Mouse (Mus musculus) gastrocnemius, postnatal 14 days (tissue): ENCODE results near the gene 1700102P08Rik. TPM values are rescaled to one million over a fixed set of nuclear protein-coding genes. Genes with fewer than 3 reads are reported as not detected.

Source experiments
- DNase-seq: peaks from one replicate; pipeline ENCODE4 v3.0.0; 2021; ENCODE audit warnings: mixed read lengths
- intact Hi-C: fragments of 180-260 bp; cut with DNase I; formaldehyde crosslinking; loops from one replicate; pipeline ENCODE4 v1.15.1; 2025; ENCODE audit warnings: low total_unique reads
- total RNA-seq, 2 experiments: library from RNA; stranded (reverse); gene quantifications; 2 replicates each; pipeline ENCODE4 v1.2.3; 2021

1700102P08Rik gene
- total RNA-seq, 2 experiments from 2014 or later, result 0.31 to 0.42 TPM

- DNase-seq, result no peak
- intact Hi-C loops, result no loop called here
Measured at GRCm38 (mm10) chr9:108454429-108454828, 61.8 kb downstream of the 1700102P08Rik start.

DNA sequence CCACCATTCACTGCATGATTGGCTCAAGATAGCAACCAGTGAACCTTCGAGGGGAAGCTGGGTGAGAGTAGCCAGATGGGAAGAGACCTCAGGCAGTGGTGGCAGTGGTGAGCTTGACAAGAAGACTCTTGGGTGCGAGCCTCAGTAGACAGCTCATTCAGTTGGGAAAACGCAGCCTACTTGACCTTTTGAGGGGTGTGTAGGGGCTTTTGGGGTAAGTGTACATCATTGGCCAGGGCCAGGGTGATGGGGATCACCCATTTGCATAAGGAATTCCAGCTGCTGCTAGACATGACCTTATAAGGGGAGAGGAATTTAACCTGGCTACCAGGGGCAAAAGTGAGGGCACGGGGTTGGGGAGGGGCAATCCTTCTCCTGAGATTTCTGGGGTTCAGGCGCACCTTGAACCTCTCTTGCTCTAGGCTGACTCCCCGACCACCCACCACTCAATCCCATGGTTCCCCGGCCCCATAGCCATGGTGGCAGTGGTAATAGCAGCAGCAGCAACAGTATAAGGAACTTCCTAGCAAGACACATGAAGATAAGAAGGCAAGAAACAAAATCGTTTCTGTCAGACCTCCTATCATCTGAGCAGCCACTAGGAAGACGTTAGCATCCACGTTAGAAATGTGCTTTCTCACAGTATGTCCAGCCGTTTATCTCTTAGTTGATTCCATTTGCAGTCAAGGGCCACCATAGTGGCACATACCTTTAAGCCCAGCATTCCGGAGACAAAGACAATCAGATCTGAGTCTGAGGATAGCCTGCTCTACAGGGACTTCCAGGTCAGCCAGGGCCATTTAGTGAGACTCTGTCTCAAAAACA, 63.4 kb downstream of the 1700102P08Rik start:
- no peak for DNase-seq
- intact Hi-C loops, result no loop called here

GRCm38 (mm10) chr9:108456953-108457352, 64.3 kb downstream of the 1700102P08Rik start:
- DNase-seq, result no peak

DNA sequence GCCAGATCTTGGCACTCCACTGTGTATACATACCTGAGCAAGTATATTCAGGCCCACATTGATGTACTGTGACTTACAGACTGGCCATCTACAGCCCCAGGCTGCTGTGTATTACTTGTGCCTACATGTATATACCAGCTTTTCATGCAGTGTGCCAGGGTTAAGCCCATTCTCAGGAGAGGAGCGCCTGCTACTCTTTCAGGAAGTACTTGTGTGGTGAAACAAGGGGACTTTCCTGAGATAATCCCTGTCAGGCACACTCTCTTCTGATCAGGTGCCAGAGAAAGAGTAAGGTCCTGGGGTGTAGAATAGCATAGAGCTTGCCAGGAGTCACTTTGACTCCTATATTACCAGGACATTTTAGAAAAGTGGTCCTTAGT, 67.3 kb downstream of the 1700102P08Rik start:
- no peak for DNase-seq
- intact Hi-C loops, result no loop called here

More at GRCm38 (mm10) chr9:108456953-108457352, 64.3 kb downstream of the 1700102P08Rik start:
- intact Hi-C loops, result no loop called here

Other genes with a start within 250 kb of the 1700102P08Rik start
- gene Bsn, start 202.4 kb upstream of the 1700102P08Rik start, total RNA-seq, result under 1 TPM; 0.11 to 0.29 TPM
- gene Dag1, start 128.8 kb upstream of the 1700102P08Rik start, total RNA-seq, result 100 to 1,000 TPM; 232 to 238 TPM
- gene Nicn1, start 102.4 kb upstream of the 1700102P08Rik start, total RNA-seq, result 1 to 10 TPM; 9.3 to 9.8 TPM
- gene Amt, start 96.0 kb upstream of the 1700102P08Rik start, total RNA-seq, result 1 to 10 TPM in 1 of 2 experiments, under 1 TPM in 1; 0.76 to 1.3 TPM
- gene Rhoa, start 86.7 kb upstream of the 1700102P08Rik start, total RNA-seq, result 100 to 1,000 TPM; 159 to 177 TPM
- 10 to 100 TPM; 24.7 to 26.9 TPM for gene Tcta, start 86.6 kb upstream of the 1700102P08Rik start, total RNA-seq
- 10 to 100 TPM; 86.5 to 98.0 TPM for gene Gpx1, start 53.9 kb upstream of the 1700102P08Rik start, total RNA-seq
- gene Usp4, start 45.0 kb upstream of the 1700102P08Rik start, total RNA-seq, result 10 to 100 TPM; 56.6 to 62.4 TPM
- gene Ccdc36, start 35.7 kb downstream of the 1700102P08Rik start, total RNA-seq, result under 1 TPM in 1 of 2 experiments, not detected in 1; 0.16 TPM
- gene BC048562, start 43.7 kb downstream of the 1700102P08Rik start, total RNA-seq, result not detected
- gene Ccdc71, start 67.7 kb downstream of the 1700102P08Rik start, total RNA-seq, result 10 to 100 TPM; 15.6 to 17.5 TPM
- 1 to 10 TPM; 4.1 to 4.6 TPM for gene Klhdc8b, start 68.8 kb downstream of the 1700102P08Rik start, total RNA-seq
- 100 to 1,000 TPM; 118 to 125 TPM for gene Lamb2, start 86.9 kb downstream of the 1700102P08Rik start, total RNA-seq
- gene Usp19, start 97.8 kb downstream of the 1700102P08Rik start, total RNA-seq, result 10 to 100 TPM; 85.9 to 92.0 TPM
- 10 to 100 TPM; 65.9 to 72.6 TPM for gene Qars, start 114.9 kb downstream of the 1700102P08Rik start, total RNA-seq
- gene Qrich1, start 124.0 kb downstream of the 1700102P08Rik start, total RNA-seq, result 10 to 100 TPM; 58.8 to 59.5 TPM
- gene Impdh2, start 167.5 kb downstream of the 1700102P08Rik start, total RNA-seq, result 10 to 100 TPM; 50.6 to 55.4 TPM
- 10 to 100 TPM; 30.0 to 32.9 TPM for gene Ndufaf3, start 174.6 kb downstream of the 1700102P08Rik start, total RNA-seq
- 1 to 10 TPM; 7.0 to 7.9 TPM for gene Dalrd3, start 177.1 kb downstream of the 1700102P08Rik start, total RNA-seq
- 10 to 100 TPM in 1 of 2 experiments, 1 to 10 TPM in 1; 6.9 to 10.4 TPM for gene Wdr6, start 185.9 kb downstream of the 1700102P08Rik start, total RNA-seq
- 1 to 10 TPM; 4.0 to 4.1 TPM for gene P4htm, start 204.9 kb downstream of the 1700102P08Rik start, total RNA-seq